14 mouse cellular contexts compared by ENCODE assay signal in the genomic region with DNA sequence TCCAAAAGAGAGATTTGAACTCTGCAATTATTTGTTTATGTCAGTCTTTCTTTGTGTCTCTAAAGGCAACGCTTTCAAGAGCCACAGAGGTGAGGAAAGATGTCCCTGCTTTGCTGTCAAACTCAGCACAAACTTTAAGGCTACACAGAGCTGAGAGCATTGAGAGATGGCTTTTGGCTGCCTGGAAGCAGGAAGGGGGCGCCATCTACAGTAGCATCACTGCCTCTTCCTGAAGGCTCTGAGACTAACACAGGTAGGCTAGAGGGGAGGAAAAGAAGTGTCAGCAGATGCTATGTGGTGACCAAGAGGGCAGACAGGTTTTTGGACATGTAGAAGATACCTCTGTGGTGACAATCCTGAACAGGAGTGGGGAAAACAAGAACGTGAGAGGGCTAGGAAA. TPM values are rescaled to one million over a fixed set of nuclear protein-coding genes. Genes with fewer than 3 reads are reported as not detected.
A peak's percentile ranks its signal among the peaks of the same experiment; 100 is the strongest.
DNase-seq lines count a peak whose midpoint lies in the region; ATAC-seq and TF ChIP-seq lines count a peak whose summit lies in the region.
"Had no signal": no experiment of that assay in that cellular context is flagged by ENCODE, and none has a peak within 500 bp of the region (broad histone marks: within the 10 kb centered on the region; RNA-seq: fewer than 3 reads in every experiment).

No protein-coding gene starts in this region.

- H3K27ac ChIP-seq in left cerebral cortex, adult 2 months, result no peak overlapping the region
- H3K27ac ChIP-seq: lung, embryonic 15.5 days had no signal

- no peak for DNase-seq in frontal cortex, postnatal 14 days (ENCODE audit: low spot score in 2 of 2)
- DNase-seq in left cerebral cortex, adult 2 months (ENCODE audit: extremely low spot score in 1 of 2, low spot score in 2 of 2), result no peak
- DNase-seq in left cerebral cortex, adult 9 months (ENCODE audit: low spot score in 2 of 2), result no peak
- DNase-seq in ES-CJ7 (ENCODE audit: low read depth, low spot score), result peak; percentile 27
- DNase-seq in cerebellum, adult 9-11 months, result peak; percentile 43
- no peak for DNase-seq in Muller cell, postnatal 12 days (ENCODE audit: inconsistent ontology term)
- DNase-seq in gastrocnemius, postnatal 25 days, result no peak
- DNase-seq: right cerebral cortex, postnatal 4 days; thymus, postnatal 4 days had no signal

- no peak overlapping the region for H3K4me3 ChIP-seq in left cerebral cortex, adult 2 months
- H3K4me3 ChIP-seq: lung, embryonic 15.5 days had no signal

- intact Hi-C loops in left cerebral cortex, adult 2 months (cut with DNase I), result loop anchor here (5.0 kb wide), 1 partner anchor 148 kb away; no protein-coding TSS in a partner anchor

- peak; percentile 44 for TF ChIP-seq CTCF in left cerebral cortex, adult 2 months (IDR thresholded peaks at IDR 0.05)

- ATAC-seq in frontal cortex, adult (ENCODE audit: low TSS enrichment), result 0 out of 2 replicates have a peak, but pooled peaks have one; percentile 59
- ATAC-seq: hindbrain, embryonic 16.5 days had no signal

RNA-seq across cellular contexts. Expression of a gene that starts 35.2 kb away (rescaled TPM):
- total RNA-seq in left cerebral cortex, adult 2 months (2021), result under 1 TPM; 0.26 to 0.52 TPM
- total RNA-seq in gastrocnemius, postnatal 25 days (2021), result not detected
- total RNA-seq: ES-E14; gastrocnemius, adult 8-10 months had no signal

RNA-seq across cellular contexts. Expression of a gene that starts 41.1 kb away (rescaled TPM):
- total RNA-seq in left cerebral cortex, adult 2 months (2021), result 1 to 10 TPM in 1 of 2 experiments, under 1 TPM in 1; 0.68 to 1.4 TPM
- total RNA-seq in gastrocnemius, postnatal 25 days (2021), result 10 to 100 TPM; 76.4 to 76.8 TPM

Comparison
In these comparisons a context has a peak if more than half of its experiments do, and no peak if none do; other contexts are left out.
1. DNase-seq: peak in ES-CJ7 (single experiment) and cerebellum, adult 9-11 months (single experiment); none in frontal cortex, postnatal 14 days (0 of 2), left cerebral cortex, adult 2 months (0 of 2), left cerebral cortex, adult 9 months (0 of 2), Muller cell, postnatal 12 days (single experiment) and gastrocnemius, postnatal 25 days (single experiment).
2. RNA of a gene that starts 41.1 kb away (total RNA-seq): 76.4 to 76.8 TPM in gastrocnemius, postnatal 25 days; 0.68 to 1.4 TPM in left cerebral cortex, adult 2 months; every median in the first group is over 10 times any median in the second.